Mouse (Mus musculus) induced T-regulatory cell, adult 2 months (primary cell): ENCODE measurements around the gene Atg4a-ps.
"Not testable (repeated sequence)": the region's sequence is repeated elsewhere in the genome, so short reads cannot be mapped to it uniquely, and the experiment has no call there.

ENCODE experiments used
- DNase-seq: peaks from one replicate; pipeline ENCODE4 v3.0.0-alpha.2; 2012; ENCODE audit warnings: low read depth

Gene Atg4a-ps

DNA sequence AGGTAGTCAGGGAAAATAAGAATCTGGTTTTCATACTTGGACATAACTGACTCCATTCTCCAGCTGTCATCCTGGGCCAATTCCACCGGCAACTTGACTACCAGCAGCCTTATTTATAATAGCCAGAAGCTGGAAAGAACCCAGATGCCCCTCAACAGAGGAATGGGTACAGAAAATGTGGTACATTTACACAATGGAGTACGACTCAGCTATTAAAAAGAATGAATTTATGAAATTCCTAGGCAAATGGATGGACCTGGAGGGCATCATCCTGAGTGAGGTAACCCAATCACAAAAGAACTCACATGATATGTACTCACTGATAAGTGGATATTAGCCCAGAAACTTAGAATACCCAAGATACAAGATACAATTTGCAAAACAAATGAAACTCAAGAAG is at the start of gene Atg4a-ps:
TSS of gene Atg4a-ps (minus strand) at position 101 of the 400 bp plus-strand sequence.
- DNase-seq, result not testable (repeated sequence)

DNA sequence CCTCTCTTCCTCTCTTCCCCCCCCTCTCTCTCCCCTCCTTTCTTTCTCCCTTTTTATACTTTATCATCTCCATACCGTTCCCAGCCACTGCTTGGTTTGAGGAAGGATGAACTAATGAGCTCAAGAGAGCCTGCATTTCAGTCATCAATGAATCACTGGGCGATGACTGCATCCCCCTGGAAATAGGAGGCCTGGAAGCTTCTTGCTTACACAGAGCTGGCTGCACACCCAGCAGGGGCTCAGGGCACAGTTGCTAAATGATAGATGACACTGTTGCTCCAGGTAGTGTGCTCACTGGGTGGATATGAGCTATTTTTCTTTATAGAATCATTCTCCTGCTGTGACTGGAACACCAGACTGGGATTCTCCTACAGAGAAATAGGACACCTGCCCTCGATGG is 49.7 kb upstream of the Atg4a-ps start:
- no peak for DNase-seq

DNA sequence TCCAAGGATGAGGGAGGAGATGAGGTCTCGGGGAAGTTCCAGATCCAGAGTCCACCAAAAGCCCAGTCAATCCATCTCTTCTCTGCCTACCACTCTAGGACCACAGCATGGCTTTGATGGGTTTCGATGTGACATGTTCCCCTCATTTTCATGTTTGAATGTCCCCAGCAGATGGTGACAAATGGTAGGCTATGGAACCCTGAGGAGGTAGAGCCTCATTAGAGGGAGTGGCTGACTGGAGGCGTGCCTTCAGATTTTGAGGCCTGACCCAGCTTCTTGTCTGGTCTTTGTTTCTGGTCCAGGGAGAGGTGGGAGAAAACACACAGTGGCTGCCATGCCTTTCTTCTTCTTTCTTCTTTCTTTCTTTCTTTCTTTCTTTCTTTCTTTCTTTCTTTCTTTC is 44.6 kb upstream of the Atg4a-ps start:
- peak; percentile 32 for DNase-seq

DNA sequence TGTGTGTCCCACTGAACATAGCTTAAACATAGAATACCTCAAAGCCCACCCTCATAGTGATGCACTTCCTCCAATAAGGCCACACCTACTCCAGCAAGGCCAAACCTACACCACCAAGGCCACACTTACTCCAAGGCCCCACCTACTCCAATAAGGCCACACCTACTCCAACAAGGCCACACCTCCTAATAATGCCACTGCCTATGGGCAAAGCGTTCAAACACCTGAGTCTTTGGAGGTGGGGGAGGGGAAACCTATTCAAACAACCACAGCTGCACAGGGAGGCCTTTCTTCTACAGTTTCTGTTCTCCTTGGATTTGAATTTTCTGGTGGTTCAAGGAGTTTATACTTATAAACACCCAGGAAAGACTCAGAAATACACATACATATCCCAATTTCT is 43.2 kb upstream of the Atg4a-ps start:
- DNase-seq, result no peak

DNA sequence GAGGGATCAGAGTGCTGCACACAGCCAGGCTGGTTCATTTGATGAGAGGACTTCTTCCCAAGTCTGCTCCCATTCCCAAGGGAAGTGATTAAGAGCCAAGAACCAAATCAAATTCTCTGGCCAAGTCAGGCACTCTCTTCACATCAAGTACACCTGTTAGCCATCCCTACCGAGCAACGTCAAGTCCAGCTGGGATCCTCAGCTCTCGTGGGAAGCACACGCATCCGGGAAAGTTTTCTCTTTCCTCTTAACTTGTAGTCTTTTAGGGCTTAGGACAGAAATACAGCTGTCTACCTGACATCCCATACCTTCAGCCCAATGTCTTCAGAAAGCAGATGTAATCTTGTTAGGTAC is 38.1 kb upstream of the Atg4a-ps start:
- DNase-seq, result no peak

DNA sequence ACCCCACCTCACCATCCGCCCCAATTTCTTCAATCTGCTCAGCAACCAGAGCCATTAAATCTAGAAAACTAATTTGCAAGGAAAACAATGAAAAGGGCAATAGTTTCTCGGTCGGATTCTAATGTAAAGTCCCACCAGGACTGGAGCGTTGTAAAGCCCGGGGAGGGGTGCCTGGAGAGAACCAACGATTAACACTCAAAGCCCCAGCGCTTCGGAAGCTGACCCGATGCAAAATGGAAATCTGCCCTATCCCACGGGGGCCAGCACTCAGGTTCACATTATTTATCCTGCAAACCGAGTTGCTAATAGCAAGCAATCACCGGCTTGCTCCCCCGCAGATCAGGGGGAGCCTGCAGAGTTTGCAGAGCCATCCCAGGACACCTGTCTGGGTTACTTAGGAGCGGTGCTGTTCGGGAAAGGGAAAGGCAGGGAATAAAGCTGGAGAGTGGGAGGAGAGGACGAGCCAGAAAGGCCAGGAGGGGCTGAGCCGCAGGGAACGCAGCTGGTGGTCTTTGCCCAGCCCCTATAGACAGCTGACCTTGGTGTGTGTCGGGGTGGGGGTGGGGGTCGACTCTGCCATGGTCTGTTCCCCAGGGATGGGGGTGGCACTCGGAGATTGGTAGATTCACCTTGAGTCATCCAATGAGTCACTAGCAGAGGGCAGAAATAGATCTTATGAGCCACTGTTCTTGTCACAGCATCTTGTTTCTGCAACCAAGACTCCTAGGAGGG is 37.5 kb upstream of the Atg4a-ps start:
- no peak for DNase-seq

DNA sequence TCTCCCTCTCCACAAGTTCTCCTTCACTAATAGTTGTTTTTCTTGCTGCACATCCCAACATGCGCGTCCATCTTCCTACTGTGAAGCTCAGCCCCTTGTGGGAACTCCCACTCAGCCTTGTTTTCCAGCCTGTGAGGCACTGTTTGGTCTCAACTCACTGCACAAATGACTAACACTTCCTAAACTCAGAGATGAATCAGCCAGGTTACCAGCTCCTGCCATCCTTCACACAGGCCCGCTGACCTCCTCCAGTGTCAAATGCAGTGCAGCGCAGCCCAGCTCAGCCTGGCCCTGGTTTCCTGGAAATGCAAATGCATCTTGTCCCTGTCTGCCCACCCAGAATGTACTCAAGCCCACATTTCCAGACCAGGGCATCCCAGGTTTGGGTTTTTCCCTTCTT is 36.6 kb upstream of the Atg4a-ps start:
- no peak for DNase-seq

DNA sequence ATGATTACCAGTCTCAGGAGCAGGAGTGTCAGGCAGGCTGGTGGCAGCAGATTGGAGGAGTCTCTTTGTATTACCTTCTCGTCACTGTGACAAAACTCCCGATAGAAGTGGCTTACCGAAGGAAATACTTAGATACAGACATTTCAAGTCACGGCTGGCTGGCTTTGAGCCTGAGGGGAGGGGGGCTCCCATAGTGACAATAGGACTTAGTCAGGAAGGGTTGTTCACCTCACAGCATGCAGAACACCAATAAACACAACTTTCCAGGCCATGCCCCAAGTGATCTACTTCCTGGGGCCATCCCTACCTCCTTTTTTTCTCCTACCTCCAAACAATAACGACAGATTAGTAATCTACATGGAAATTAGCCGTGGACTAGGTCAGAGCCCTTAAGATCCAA is 32.9 kb upstream of the Atg4a-ps start:
- no peak for DNase-seq

DNA sequence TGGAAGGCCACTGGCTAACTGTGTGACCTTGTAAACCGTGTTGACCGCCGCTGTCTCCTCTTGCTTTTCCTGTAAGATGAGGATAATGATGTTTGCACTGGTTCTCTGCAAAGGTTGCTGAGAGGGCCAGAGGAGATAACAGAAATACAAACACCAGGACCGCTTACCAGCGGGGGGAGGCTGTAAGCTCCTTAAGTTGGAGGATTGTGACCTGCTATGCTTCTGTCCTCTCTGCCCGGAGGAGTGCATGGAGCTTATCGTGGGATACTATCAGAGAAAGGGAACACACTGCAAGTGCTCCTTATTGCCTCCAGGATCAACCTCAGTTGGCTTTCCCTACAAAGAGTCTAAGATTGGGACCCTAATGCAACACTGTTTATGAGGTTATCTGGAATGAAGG is 26.8 kb upstream of the Atg4a-ps start:
- DNase-seq, result no peak

DNA sequence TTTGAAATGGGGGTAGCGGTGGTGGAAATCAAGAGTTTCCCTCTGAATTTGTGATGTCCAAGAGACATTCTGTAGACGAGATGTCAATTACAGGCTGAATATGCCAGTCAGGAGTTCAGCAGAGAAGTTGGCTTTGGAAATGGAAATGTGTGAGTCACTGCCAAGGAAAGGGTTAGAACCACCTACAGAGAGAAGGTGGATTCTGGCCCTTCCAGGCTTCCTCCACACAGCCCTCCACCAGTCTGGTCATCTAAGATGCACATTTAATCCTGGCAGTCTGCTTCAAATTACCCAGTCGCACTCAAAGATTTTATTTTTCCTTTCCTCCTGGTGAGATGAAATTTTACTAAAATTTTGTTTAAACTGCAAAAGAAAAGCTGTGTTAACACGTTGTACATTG is 26.2 kb upstream of the Atg4a-ps start:
- no peak for DNase-seq

DNA sequence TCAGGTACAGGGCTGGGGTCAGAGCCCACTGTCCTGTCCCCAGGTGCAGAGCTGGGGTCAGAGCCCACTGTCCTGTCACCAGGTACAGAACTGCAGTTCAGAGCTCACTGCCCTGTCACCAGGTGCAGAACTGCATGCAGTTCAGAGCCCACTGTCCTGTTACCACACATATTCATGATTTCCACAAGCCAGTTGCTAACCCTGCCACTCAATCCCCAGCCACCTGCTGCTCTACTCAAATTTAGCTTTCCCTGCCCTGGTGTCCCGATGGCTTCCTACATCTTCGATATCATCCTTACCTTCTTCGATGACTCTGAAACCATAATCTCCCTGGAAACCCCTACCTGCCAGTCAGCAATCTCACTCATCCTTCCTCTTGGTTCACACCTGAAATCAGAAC is 17.5 kb upstream of the Atg4a-ps start:
- no peak for DNase-seq

DNA sequence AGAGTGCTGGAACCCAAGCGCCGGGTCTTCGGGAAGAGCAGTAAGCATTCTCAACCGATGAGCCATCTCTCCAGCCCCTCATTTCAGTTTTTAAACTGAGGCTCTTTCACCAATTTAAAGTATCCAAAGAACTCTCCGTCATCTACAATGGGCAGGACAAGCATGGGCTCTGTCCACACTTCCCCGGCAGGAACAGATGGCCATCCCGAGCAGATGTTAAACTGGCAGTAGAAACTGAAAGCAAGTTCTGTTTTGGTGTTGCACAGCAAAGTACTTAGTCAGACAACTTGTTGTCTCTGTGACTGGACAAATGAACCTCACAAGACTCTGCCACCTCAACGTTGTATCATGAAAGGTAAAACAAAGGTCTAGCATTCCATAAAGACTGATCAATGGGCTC is 15.8 kb upstream of the Atg4a-ps start:
- no peak for DNase-seq

DNA sequence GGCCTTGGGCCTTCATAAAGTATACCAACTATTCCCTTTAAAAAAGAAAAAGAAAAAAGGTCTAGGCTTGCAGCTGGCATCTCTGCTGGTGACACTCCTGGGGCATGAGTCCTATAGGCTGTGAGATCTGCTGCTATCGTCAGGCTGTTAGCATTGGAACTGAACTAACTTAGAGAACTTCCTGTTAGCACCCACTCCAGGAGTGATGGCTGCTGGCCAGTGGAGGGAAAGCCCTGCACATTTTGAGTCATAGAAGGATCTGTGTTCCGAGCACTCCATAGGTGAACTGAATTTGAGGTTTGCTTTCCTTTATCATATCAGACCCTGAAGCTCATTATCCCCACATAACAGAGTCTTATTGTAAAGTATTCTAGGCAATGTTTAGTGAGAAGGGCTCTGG is 14.1 kb upstream of the Atg4a-ps start:
- DNase-seq, result no peak

DNA sequence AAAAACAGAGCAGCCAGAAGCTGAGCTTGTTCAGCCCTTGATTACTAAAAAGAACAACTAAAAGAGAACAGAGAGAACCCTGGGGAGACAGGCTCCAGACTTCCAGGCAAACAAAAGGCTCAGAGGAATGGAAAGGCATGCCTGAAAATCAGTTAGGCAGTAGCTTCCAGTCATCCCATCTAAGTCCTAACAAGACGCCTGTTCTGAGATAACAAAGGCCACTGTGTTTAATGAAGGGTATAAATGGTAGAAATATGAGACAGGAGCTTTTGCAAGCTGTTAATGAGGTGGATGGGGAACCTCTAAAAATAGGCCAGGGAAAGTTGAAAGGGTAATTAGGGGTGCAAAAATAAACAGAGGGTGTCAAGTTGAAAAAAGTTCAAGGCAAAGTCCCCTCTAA is 4.5 kb upstream of the Atg4a-ps start:
- no peak for DNase-seq

DNA sequence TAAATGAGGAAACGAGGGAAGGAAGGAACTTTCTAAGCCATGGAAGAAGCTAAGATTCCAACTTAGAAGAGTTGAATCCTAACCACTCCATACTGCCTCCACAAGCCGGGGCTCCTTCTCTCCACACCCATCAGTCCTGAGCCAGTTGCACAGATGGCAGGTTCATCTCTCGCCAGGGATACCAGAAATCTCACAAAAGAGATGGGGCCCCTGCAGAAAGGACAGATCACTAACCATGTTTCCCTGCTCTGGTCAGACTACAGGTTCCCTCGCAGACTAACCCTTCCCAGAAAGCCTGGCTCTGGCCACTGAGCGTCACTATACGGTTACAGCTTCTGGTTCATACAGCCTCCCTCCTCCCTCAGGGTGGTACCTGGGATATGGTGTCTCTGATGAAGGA is 3.8 kb upstream of the Atg4a-ps start:
- DNase-seq, result no peak

DNA sequence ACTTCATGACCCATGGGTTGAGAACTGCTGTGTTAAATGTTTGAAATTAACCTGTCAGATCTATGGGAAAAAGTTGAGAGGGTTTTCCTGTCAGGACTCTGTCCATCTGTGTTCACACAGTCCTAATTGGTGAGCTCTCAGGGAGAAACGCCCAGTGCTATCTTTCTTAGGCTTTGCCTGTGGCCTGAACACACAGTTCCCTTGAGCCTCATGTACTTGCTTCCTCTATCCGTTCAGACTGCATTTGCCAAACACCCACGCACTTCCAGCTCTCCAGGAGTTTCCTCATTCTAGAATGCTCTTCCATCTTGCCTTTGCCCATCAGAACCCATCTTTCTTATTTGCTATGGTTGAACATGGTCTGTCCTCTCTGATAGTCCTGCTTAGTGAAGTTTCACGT is 2.6 kb upstream of the Atg4a-ps start:
- DNase-seq, result no peak

DNA sequence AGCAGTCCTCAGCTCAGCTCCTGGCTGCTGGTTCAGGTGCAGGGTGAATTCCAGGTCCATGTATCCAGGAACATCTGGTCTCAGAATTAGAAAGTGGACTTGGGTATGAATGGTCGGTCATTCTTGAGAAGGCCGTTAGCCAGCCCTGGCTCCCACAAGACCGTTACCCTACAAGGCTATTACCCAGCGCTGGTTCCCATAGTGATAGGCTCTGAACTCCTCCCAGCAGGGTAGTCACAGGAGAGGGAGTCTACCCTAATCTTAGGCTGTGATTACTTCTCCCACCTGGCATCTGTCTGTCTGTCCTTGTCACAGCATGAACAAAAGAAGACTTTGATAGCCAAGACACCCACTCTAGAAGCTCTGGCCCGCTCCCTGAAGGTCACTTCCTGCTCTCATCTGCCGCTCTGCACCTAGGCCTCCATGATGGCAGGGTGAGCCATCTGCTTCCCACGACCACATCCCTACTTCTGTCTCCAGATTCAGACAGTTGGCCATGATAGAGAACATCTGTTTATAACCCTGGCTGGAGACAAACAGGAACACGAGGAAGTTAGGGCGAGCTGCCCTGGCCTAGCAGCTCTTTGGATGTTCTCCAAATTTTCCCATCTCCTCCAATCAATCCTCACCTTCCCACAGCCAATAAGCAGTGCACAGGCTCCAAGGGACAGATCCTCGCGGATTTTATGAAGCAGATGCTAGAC is 1.4 kb upstream of the Atg4a-ps start:
- no peak for DNase-seq

DNA sequence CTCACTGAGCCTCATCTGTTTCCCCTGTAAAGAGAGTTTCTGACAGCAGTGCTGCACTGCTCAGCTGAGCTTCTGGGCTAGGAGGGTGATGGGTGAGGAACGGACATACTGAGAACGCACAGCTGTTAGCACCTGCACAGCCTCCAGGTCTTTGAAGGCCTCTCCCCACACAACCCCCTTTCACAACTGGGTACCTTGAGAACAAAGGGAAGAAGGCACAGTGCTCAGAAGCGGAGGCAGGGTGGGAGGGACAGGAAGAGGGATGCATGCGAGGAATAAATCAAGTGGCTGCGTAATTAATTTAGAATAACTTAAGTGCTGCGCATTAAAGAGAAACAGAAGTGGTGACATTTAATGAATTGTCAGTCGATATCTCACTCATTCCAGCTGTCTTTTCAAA is 4.6 kb downstream of the Atg4a-ps start:
- no peak for DNase-seq

DNA sequence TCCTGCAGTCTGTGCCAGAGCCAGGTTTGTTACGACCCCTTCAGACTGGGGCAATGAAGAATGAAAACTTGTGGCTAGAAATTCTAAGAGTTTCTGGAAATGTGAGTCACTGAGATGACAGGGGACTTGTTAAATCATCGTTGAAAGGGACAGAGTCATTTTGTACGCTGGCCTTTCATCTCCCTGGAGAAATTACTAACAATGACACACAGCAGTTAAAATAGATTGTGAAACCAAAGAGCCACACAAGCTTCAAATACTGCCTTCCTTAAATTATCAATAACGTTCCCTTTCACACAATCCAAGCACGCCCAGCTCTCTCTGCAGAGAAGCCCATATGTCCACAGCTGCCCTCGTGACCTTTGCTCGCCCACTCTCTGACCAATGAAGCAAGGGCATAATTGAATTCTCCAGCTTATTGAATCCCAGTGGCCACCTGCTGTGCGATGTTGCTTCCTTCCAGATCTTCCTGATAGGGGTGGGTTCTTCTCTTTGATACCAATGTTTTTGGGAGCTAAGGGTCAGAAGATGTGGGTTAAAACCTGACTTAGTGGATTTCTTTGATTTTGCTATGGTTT is 5.6 kb downstream of the Atg4a-ps start:
- DNase-seq, result no peak

DNA sequence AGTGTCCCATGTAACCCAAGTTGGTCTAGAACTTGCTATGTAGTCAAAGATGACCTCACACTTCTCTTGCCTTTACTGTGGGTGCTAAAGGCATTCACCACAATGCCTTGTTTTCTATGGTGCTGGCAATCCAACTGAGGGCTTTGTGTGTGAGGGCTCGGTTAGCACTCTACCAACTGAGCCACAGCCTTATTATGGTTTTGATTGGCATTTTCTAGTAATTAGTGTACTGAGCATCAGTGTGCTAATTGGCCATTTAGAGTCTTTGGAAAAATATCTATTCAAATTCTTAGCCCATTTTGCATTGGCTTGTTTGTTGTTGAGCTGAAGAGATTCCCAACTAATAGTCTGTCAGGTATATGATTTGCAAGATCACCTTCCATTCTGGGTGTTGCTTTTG is 8.2 kb downstream of the Atg4a-ps start:
- no peak for DNase-seq

DNA sequence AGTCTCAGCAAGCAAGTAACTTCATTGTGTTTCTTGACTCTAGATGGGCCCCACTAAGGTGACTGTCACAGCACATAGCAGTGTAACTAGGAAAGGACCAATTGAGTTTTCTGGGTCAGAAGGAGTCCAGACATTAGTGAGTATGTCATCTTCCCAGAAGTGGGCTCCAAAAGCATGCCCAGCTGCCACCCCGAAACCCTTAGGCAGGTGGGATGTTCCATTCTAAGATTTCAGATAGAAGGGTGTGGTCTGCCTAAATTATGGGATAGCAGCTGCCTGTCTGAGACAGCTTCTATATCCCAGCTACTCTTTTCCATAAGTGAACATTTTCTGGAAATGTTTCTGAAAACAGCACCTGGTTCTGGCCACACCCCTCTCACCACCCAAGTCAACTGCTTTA is 11.6 kb downstream of the Atg4a-ps start:
- no peak for DNase-seq

DNA sequence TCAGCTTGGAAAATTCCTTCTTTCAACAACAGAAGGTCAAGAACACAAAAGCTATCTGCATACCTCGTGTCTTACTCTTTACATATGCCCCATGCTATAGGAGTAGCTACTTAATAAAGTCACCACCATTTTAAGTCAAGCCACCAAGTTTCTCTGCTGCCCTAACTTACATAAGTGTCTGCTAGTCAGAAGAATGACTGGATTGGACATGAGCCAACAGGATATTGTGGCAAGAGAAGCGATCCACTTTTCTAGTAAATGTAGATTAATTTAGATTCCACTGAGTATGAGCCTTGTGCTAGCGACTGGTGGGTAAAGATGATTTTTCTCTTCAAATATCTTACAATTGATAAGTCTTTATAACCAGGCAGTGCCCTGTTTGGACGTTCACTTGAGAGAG is 12.0 kb downstream of the Atg4a-ps start:
- no peak for DNase-seq

DNA sequence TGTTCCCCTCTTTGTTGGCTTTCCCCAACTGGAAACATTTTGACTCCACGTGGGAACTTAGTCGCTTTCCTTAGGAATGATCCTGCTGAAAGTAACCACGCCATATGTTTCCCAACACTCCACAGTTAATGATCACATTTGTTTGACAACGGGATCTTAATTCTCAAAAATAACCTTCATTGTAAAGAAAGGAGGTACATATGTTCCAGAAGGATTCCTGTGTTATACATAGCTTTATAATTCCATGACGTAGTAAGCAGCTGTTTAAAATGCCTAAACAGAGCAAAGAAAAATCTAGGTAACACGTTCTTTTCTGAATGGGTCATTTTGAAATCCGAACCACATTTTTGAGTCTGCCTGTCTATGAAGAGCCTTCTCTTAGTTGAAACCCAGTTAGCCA is 12.7 kb downstream of the Atg4a-ps start:
- no peak for DNase-seq

DNA sequence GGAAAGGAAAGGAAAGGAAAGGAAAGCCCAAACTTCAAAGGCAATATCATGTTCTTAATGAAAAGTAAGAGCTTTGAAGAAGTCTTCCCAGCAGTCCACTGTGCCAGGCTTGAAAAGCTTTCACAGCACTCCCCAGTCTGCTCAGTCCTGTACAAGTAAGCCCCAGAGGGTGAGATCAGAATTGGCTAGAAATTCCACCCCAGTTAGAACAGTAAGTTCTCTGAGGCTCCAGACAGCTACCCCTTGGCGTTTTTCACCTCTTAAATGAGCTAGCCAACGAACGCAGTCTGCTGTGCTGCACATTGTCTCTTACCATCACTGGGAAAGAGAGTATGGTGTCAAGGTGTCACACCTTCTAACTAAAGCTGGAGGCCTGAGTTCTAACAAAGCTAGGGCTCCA is 18.2 kb downstream of the Atg4a-ps start:
- no peak for DNase-seq
